Mouse (Mus musculus) megakaryocyte, embryonic 14.5 days (primary cell): ENCODE data around the gene 9530068E07Rik.

Experiments used
- FLI1 ChIP-seq: IDR thresholded peaks from 2 replicates; pipeline ENCODE4 v1.6.1; 2012; ENCODE audit warnings: low read length, inconsistent platforms, mixed read lengths
- GATA1 ChIP-seq: IDR thresholded peaks from 3 replicates; pipeline ENCODE4 v1.6.1; 2012; ENCODE audit warnings: mixed read lengths, low read length, inconsistent platforms, borderline replicate concordance

GRCm38 (mm10) chr11:52458281-52458680 is 62.1 kb downstream of the 9530068E07Rik start:
- TF ChIP-seq GATA1 (no peak), FLI1 (no peak)
